Mouse (Mus musculus) heart, postnatal 4 days (tissue): Measurements from ENCODE around the gene Rhot2. TPM values are rescaled to one million over a fixed set of nuclear protein-coding genes. Genes with fewer than 3 reads are reported as not detected.
"Not testable (repeated sequence)": the region's sequence is repeated elsewhere in the genome, so short reads cannot be mapped to it uniquely, and the experiment has no call there.

Source experiments
- DNase-seq: peaks from one replicate; pipeline ENCODE4 v3.0.0; 2021
- total RNA-seq, 2 experiments: library from RNA; stranded (reverse); gene quantifications; 2 replicates each; pipeline ENCODE4 v1.2.3; 2021

Gene Rhot2
- total RNA-seq, 2 experiments from 2014 or later: 77.1 to 78.4 TPM

DNA sequence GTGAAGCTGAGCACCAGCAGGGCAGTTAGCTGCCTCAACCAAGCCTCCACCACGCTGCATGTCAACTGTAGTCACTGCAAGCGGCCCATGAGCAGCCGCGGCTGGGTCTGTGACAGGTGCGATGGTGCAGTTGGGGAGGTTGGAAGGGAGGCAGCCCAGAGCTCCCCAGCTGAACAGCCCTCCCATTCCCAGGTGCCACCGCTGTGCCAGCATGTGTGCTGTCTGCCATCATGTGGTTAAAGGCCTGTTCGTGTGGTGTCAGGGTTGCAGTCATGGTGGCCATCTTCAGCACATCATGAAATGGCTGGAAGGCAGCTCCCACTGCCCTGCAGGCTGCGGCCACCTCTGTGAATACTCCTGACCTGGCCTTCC, 16.4 kb downstream of the Rhot2 start:
- DNase-seq: no peak

GRCm38 (mm10) chr17:25827546-25828222, 17.0 kb downstream of the Rhot2 start:
- no peak for DNase-seq

- no peak for DNase-seq
Observed at GRCm38 (mm10) chr17:25827011-25827410, 17.6 kb downstream of the Rhot2 start.

- DNase-seq: no peak
Observed at GRCm38 (mm10) chr17:25825984-25826570, 18.6 kb downstream of the Rhot2 start.

- DNase-seq: no peak
Observed at GRCm38 (mm10) chr17:25825311-25825710, 19.3 kb downstream of the Rhot2 start.

GRCm38 (mm10) chr17:25824362-25825142, 20.1 kb downstream of the Rhot2 start:
- no peak for DNase-seq

DNA sequence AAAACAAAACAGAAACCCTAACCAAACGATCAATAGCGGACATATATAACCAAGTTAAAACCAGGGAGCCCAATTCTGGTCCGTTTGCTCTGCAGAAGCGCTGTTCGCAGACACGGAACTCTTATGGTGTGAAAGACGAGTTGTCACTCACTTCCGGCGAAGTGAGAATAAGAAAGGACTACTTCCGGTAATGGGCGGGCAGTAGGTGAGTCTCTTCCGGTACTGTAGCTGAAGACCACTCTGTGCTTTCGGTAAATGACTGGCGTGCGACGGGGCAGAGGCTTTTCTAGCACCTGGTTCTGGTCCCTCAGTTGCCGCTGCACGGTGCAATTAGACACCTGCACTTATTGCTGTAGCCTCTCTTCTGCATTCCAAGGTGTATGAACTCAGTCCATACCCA, 21.2 kb downstream of the Rhot2 start, which contains the start of gene Wdr24:
TSS of gene Wdr24 (plus strand) at position 176 of the 400 bp plus-strand sequence.
- DNase-seq: peak; percentile 82

DNA sequence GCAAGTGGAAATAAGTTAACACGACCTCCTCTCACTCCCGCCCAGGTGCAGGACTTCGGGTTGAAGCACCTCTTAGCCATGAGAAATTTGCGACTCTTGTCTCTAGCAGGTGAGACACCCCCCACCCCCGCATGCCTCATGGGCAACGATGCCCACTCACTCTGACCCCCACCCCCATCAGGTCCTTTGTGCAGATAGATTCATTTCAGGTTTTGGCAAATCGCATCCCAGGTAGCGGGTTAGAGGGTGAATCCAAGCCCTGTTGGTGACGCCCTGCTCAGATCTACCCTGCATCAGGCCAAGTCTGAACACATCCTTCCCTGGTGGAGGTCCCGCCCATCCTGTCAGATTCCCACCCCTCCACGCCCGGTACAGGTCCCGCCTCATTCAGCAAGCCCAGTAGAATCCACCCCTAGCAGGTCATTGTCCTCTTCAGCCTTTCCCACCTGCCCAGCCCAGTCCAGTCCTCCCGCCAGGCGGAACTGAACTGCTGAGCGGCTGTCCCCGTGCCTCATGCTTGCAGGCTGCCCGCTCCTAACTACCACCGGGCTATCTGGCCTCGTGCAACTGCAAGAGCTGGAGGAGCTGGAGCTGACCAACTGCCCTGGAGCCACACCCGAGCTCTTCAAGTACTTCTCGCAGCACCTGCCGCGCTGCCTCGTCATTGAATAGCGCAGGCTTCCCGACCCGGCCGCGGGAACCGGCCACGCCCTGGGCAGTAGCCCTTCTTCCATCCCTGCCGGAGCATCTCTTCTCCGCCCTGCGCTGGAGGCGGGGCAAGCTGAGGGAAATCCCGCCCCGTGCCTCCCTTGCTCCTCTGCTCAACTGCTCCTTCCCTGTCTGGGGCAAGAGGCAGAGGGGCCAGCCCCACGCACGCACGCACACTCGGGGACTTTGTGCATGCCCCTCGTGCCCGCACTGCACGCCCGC, 25.5 kb downstream of the Rhot2 start:
- DNase-seq: no peak

DNA sequence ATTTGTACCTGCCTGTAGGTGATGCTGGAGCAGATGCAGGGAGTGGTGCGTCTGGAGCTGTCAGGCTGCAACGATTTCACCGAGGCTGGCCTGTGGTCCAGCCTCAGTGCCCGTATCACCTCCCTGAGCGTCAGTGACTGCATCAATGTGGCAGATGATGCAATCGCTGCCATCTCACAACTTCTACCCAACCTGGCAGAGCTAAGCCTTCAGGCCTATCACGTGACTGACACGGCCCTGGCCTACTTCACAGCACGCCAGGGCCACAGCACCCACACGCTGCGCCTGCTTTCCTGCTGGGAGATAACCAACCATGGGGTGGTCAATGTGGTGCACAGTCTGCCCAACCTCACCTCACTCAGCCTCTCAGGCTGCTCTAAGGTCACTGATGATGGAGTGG, 27.0 kb downstream of the Rhot2 start:
- DNase-seq: no peak

GRCm38 (mm10) chr17:25813471-25813870, 31.2 kb downstream of the Rhot2 start:
- peak; percentile 95 for DNase-seq

GRCm38 (mm10) chr17:25810890-25811289, 33.8 kb downstream of the Rhot2 start:
- no peak for DNase-seq

DNA sequence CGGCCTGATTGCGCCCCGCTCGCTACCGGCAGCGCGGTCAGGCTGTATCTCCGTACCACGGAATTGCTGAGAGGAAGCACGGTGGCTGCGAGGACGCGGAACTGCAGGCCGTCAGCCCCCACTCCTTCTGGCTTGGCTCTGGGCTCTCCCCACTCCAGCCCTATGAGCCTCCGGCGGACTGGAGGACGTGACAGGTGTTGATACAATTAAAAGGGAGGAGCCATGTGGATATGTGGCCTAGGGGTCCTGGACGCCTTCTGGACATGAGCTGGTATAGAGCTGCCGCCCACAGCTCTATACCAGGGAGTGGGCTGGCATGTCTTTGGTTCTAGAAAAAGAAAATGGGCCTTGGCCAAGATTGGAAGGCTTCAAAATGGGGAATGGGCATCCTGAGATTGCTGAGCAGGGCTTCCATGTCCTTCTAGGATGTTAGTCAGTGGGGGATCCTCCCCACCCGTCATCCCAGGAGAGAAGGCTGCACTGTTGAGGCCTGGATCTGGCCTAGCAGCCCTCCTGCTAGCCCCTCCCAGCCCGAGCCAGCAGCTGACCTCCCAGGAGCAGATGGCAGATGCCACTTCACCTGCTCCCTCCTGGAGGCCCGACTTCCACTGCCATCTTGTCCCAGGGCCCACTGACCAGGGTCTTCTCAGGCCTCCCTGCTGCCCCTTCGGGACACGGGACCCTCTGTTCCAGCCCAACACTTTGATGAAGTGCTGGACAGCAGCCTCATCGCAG, 34.9 kb downstream of the Rhot2 start:
- DNase-seq: no peak

DNA sequence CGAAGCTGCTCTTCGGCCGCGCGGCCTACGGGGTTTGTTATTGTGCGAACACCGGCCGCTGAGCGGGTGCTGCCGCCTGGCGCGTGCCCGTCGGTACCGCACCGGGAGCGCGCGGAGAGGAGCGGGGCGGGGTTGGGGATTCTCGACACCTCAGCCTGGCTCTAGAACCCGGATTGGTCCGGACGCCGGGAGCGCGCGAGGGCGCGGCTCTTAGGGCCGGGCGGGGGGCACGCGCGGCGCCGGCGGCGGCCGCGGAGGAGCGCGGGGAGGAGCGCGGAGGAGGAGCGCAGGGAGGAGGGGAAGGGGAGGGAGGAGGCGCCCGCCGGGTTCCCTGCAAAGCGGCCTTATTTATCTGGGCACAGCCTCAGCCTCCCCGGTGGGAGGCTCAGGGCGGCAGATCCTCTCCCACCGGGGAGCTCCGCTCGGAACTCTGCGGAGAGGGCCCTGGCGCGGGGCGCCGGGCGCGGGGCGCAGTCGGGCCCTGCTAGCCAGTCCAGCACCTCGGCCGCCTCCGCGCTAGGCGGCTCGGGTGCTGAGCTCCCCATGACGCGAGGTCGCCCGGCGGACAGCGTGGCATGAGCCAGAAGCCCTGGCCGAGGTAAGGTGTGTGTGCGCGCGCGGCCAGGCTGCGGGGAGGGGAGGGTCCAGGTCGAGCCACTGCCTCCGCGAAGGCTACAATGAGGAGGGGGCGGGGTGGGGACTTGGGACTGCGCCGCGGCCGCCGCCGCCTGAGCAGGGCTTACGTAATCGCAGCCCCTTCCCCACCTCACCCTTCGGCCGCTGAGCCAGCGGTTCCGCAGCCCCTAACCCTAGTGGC, 35.7 kb downstream of the Rhot2 start, which contains the start of gene Fbxl16:
TSS of gene Fbxl16 (plus strand) at position 297 of the 817 bp plus-strand sequence.
- peak; percentile 69 for DNase-seq

GRCm38 (mm10) chr17:25808028-25808427, 36.6 kb downstream of the Rhot2 start:
- no peak for DNase-seq

DNA sequence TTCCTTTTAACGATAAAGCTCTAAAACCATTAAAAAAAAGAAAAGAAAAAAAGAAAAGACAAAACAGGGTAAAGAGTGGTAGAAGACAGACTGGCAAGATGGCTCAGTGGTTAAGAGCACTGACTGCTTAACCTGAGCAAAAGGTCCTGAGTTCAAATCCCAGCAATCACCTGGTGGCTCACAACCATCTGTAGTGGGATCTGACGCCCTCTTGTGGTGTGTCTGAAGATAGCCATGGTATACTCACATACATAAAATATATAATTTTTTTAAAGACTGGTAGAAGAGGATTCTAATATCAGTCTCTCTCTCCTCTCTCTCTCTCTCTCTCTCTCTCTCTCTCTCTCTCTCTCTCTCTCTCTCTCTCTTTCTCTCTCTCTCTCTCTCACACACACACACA, 37.2 kb downstream of the Rhot2 start:
- DNase-seq: not testable (repeated sequence)

- DNase-seq: no peak
Observed at GRCm38 (mm10) chr17:25806507-25806906, 38.1 kb downstream of the Rhot2 start.

GRCm38 (mm10) chr17:25802825-25803517, 41.7 kb downstream of the Rhot2 start:
- DNase-seq: peak; percentile 85

- DNase-seq: peak; percentile 78
Observed at GRCm38 (mm10) chr17:25801029-25801428, 43.6 kb downstream of the Rhot2 start.

DNA sequence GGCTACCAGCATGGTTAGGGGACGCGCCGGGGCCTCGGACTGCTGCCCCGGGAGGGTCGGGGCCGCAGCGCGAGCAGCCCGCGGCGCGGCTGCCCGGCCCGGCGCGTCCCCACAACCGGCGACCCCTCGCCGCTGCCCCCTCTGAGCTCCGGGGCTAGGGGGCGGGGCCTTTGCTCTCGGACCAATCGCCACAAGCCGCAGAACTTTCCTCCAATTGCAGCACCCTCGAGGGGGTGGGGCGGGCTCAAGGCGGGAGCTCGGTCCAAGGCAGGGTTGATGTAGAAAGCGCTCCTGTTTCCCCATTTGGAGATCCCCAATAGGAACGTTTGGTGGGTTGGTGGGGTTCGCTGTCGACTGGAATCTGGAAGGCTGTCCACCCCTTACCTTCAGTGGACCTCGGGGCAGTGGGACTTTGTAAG, 47.7 kb downstream of the Rhot2 start, which contains the start of gene Metrn:
TSS of gene Metrn (minus strand) at position 186 of the 419 bp plus-strand sequence.
- DNase-seq: peak; percentile 92
